Mouse (Mus musculus): ENCODE results near the gene Zbtb38.

DNA sequence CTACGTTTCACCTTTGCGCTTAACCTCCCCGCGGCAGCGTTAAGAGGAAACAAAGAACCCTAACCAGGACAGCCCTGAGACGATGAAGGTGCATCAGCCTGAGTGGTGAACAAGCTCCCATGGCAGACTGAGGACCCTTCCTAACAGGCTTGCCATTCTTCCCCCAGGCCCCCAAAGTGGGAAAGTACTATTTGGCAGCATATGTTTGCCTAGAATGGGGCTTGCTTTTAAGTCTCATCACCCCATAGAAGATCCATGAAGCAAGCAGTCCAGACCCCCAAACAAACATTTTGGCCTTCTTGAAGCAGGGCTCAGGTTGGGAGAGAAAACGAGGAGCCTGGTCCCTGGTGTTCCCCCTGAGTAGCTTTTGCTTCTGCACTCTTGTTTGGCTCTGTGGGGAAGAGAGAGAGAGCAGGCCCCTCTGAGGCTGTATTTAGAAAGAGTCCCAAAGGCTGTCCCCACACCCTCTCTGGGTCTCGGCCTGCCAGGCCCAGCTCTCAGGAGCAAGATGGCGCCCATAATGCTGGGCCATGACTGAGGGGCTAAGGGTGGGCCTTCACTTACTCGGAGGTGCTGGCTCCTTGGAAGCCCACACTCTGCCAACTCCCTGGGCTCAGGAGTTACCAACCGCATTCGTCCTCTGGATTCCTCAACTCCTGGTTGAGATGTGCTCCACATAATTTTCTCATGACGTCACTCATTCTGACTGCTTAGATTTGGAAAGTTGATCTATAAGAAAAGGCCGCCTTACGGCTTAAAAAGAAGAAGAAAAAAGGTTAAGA, 619 bp downstream of the Zbtb38 start:
- no peak for TF ChIP-seq CTCF (IDR thresholded peaks at IDR 0.05; ENCODE audit: insufficient read depth, low read length)
- TF ChIP-seq POLR2A (IDR thresholded peaks at IDR 0.05; ENCODE audit: borderline replicate concordance, extremely low read depth, low read depth, low read length) = no peak

Measured in lung, adult 2 months (tissue).